Mouse (Mus musculus) midbrain, embryonic 11.5 days (tissue): Measurements from ENCODE around the gene Higd1a. TPM values are rescaled to one million over a fixed set of nuclear protein-coding genes. Genes with fewer than 3 reads are reported as not detected.

Source experiments
- ATAC-seq: fragments of 200-750 bp; cut with Nextera tagmentation; 2 replicates; pipeline ENCODE4 v1.8.0; 2017; ENCODE audit warnings: moderate TSS enrichment, moderate library complexity; ENCODE audit not compliant: low FRiP score
- DNase-seq: peaks from one replicate; pipeline ENCODE4 v3.0.0; 2015; ENCODE audit warnings: low spot score; ENCODE audit errors: missing footprints
- H3K27ac ChIP-seq: fragments of 300-500 bp; sonication (generic); 2 replicates; pipeline ENCODE4 v1.5.1; 2014; ENCODE audit warnings: low read depth, low read length
- H3K27me3 ChIP-seq: fragments of 300-500 bp; sonication (generic); 2 replicates; pipeline ENCODE4 v1.6.1; 2014; ENCODE audit warnings: mild to moderate bottlenecking, low read length, moderate library complexity, mixed read lengths; ENCODE audit not compliant: control insufficient read depth, insufficient read depth
- H3K36me3 ChIP-seq: fragments of 300-500 bp; sonication (generic); 2 replicates; pipeline ENCODE4 v1.6.1; 2014; ENCODE audit warnings: mild to moderate bottlenecking, low read length, moderate library complexity, mixed read lengths; ENCODE audit not compliant: control insufficient read depth, insufficient read depth
- H3K4me1 ChIP-seq: fragments of 300-500 bp; sonication (generic); 2 replicates; pipeline ENCODE4 v1.6.1; 2014; ENCODE audit warnings: low read length; ENCODE audit not compliant: control insufficient read depth, insufficient read depth
- H3K4me2 ChIP-seq: fragments of 300-500 bp; sonication (generic); 2 replicates; pipeline ENCODE4 v1.6.1; 2014; ENCODE audit warnings: mild to moderate bottlenecking, moderate library complexity
- H3K4me3 ChIP-seq: fragments of 300-500 bp; sonication (generic); 2 replicates; pipeline ENCODE4 v1.5.1; 2014; ENCODE audit warnings: low read depth, low read length
- H3K9ac ChIP-seq: fragments of 300-500 bp; sonication (generic); 2 replicates; pipeline ENCODE4 v1.6.1; 2014; ENCODE audit warnings: low read length
- H3K9me3 ChIP-seq: fragments of 300-500 bp; sonication (generic); 2 replicates; pipeline ENCODE4 v1.6.1; 2016; ENCODE audit warnings: low read length; ENCODE audit not compliant: control insufficient read depth
- WGBS: fragments of 180-500 bp; shearing (Covaris S2); extraction: QIAGEN DNeasy Blood & Tissue Kit; methylation state at CpG from one replicate; pipeline ENCODE4 v1.1.7; 2014; 5-methylcytosine and 5-hydroxymethylcytosine counted together
- polyA plus RNA-seq: library from polyadenylated mRNA; unstranded; fragments of >200 nt; fragmentation: Nextera tagmentation; extraction: Ambion mirVana; gene quantifications from 2 replicates; pipeline ENCODE4 v1.2.1, GENCODE M21; 2014

Gene Higd1a
- 159 and 170 TPM in 2 replicates for polyA plus RNA-seq

GRCm38 (mm10) chr9:121858153-121858488 is at the start of gene Higd1a:
Gene Higd1a (minus strand): TSS chr9:121858362.
- no peaks in the 10 kb centered on the region for H3K9me3 ChIP-seq
- WGBS: 21% methylated on average over 6 of the region's 6 CpGs
- peak within 1 kb of the TSS; percentile 90 for H3K9ac ChIP-seq
- peaks cover 7% of the 10 kb centered on the region for H3K4me1 ChIP-seq
- H3K4me2 ChIP-seq: peak within 1 kb of the TSS; percentile 81
- H3K27me3 ChIP-seq: no peaks in the 10 kb centered on the region
- ATAC-seq: no peak
- H3K27ac ChIP-seq: peak within 1 kb of the TSS; percentile 87
- H3K36me3 ChIP-seq: no peaks in the 10 kb centered on the region
- H3K4me3 ChIP-seq: peak within 1 kb of the TSS; percentile 84
- no peak for DNase-seq

GRCm38 (mm10) chr9:121907356-121908070 is 49.4 kb upstream of the Higd1a start:
- Histone ChIP-seq H3K27ac (no peak overlapping the region), H3K9me3 (no peaks in the 10 kb centered on the region), H3K4me1 (no peaks in the 10 kb centered on the region), H3K4me2 (no peak overlapping the region), H3K36me3 (no peaks in the 10 kb centered on the region), H3K9ac (no peak overlapping the region), H3K27me3 (no peaks in the 10 kb centered on the region), H3K4me3 (no peak overlapping the region)
- WGBS: 77% methylated on average over 10 of the region's 10 CpGs
- no peak for ATAC-seq
- DNase-seq: no peak

GRCm38 (mm10) chr9:121906456-121906855 is 48.3 kb upstream of the Higd1a start:
- Histone ChIP-seq H3K4me2 (no peak overlapping the region), H3K9ac (no peak overlapping the region), H3K9me3 (no peaks in the 10 kb centered on the region), H3K4me3 (no peak overlapping the region), H3K27ac (no peak overlapping the region), H3K36me3 (no peaks in the 10 kb centered on the region), H3K4me1 (no peaks in the 10 kb centered on the region), H3K27me3 (no peaks in the 10 kb centered on the region)
- 86% methylated on average over 5 of the region's 5 CpGs for WGBS
- DNase-seq: no peak
- ATAC-seq: no peak

- WGBS: 90% methylated on average over 4 of the region's 4 CpGs
- Histone ChIP-seq H3K27me3 (no peaks in the 10 kb centered on the region), H3K4me2 (no peak overlapping the region), H3K4me3 (no peak overlapping the region), H3K4me1 (no peaks in the 10 kb centered on the region), H3K36me3 (no peaks in the 10 kb centered on the region), H3K9me3 (no peaks in the 10 kb centered on the region), H3K9ac (no peak overlapping the region), H3K27ac (no peak overlapping the region)
- ATAC-seq (no peak), DNase-seq (no peak)
These were observed 47.5 kb upstream of the Higd1a start for GRCm38 (mm10) chr9:121905556-121906185.

GRCm38 (mm10) chr9:121904946-121905345 is 46.8 kb upstream of the Higd1a start:
- H3K9me3 ChIP-seq: no peaks in the 10 kb centered on the region
- ATAC-seq (no peak), DNase-seq (no peak)
- H3K36me3 ChIP-seq: no peaks in the 10 kb centered on the region
- H3K27me3 ChIP-seq: no peaks in the 10 kb centered on the region
- H3K9ac ChIP-seq: no peak overlapping the region
- H3K27ac ChIP-seq: no peak overlapping the region
- 89% methylated on average over 7 of the region's 7 CpGs for WGBS
- no peak overlapping the region for H3K4me3 ChIP-seq
- H3K4me1 ChIP-seq: no peaks in the 10 kb centered on the region
- H3K4me2 ChIP-seq: no peak overlapping the region

- WGBS: 89% methylated on average over 4 of the region's 4 CpGs
- DNase-seq: no peak
- no peak for ATAC-seq
These were observed 46.2 kb upstream of the Higd1a start for GRCm38 (mm10) chr9:121904319-121904718.

GRCm38 (mm10) chr9:121903476-121904305 is 45.5 kb upstream of the Higd1a start:
- 83% methylated on average over 8 of the region's 8 CpGs for WGBS
- H3K27me3 ChIP-seq: no peaks in the 10 kb centered on the region
- no peak overlapping the region for H3K27ac ChIP-seq
- DNase-seq: no peak
- no peaks in the 10 kb centered on the region for H3K4me1 ChIP-seq
- H3K4me3 ChIP-seq: no peak overlapping the region
- ATAC-seq: no peak
- no peaks in the 10 kb centered on the region for H3K9me3 ChIP-seq
- H3K9ac ChIP-seq: no peak overlapping the region
- H3K4me2 ChIP-seq: no peak overlapping the region
- no peaks in the 10 kb centered on the region for H3K36me3 ChIP-seq

More at GRCm38 (mm10) chr9:121904319-121904718, 46.2 kb upstream of the Higd1a start:
- no peaks in the 10 kb centered on the region for H3K4me1 ChIP-seq
- H3K9me3 ChIP-seq: no peaks in the 10 kb centered on the region
- H3K27me3 ChIP-seq: no peaks in the 10 kb centered on the region
- H3K4me2 ChIP-seq: no peak overlapping the region
- H3K4me3 ChIP-seq: no peak overlapping the region
- no peak overlapping the region for H3K9ac ChIP-seq
- no peaks in the 10 kb centered on the region for H3K36me3 ChIP-seq
- no peak overlapping the region for H3K27ac ChIP-seq

GRCm38 (mm10) chr9:121901710-121902700 is 43.8 kb upstream of the Higd1a start:
- WGBS: 80% methylated on average over 5 of the region's 5 CpGs
- H3K4me1 ChIP-seq: no peaks in the 10 kb centered on the region
- H3K36me3 ChIP-seq: no peaks in the 10 kb centered on the region
- no peaks in the 10 kb centered on the region for H3K9me3 ChIP-seq
- no peak overlapping the region for H3K27ac ChIP-seq
- DNase-seq (no peak), ATAC-seq (no peak)
- no peak overlapping the region for H3K4me2 ChIP-seq
- H3K9ac ChIP-seq: no peak overlapping the region
- no peak overlapping the region for H3K4me3 ChIP-seq
- no peaks in the 10 kb centered on the region for H3K27me3 ChIP-seq
